Mouse (Mus musculus): ENCODE data around the gene Vwa5b2. TPM values are rescaled to one million over a fixed set of nuclear protein-coding genes. Genes with fewer than 3 reads are reported as not detected.

Vwa5b2 gene
- polyA plus RNA-seq, 1 experiment, result 1.2 TPM

GRCm38 (mm10) chr16:20619541-20620398 lies 30.5 kb downstream of the Vwa5b2 start:
- peak overlapping the region; percentile 94; the same call in 1 of the 2 replicates for H3K9ac ChIP-seq (ENCODE audit: low read depth, poor library complexity, severe bottlenecking)

GRCm38 (mm10) chr16:20620399-20620735 lies 31.1 kb downstream of the Vwa5b2 start:
- no peak overlapping the region for H3K27ac ChIP-seq (ENCODE audit: insufficient read depth, low read length)

More at GRCm38 (mm10) chr16:20619541-20620398, 30.5 kb downstream of the Vwa5b2 start:
- Histone ChIP-seq H3K27ac (ENCODE audit: insufficient read depth, low read length) (no peak overlapping the region), H3K4me1 (ENCODE audit: control insufficient read depth, insufficient read depth, low read length) (no peaks in the 10 kb centered on the region), H3K9me3 (replicated peaks; ENCODE audit: control insufficient read depth, insufficient read depth, low read length, poor library complexity, severe bottlenecking) (no peaks in the 10 kb centered on the region), H3K27me3 (ENCODE audit: control insufficient read depth, insufficient read depth, low read length, poor library complexity, severe bottlenecking) (no peaks in the 10 kb centered on the region), H3K4me3 (ENCODE audit: low read depth, low read length) (peak overlapping the region; percentile 55), H3K36me3 (ENCODE audit: control insufficient read depth, insufficient read depth, low read length, poor library complexity, severe bottlenecking) (no peaks in the 10 kb centered on the region)
- no peak for TF ChIP-seq POLR2A (IDR thresholded peaks at IDR 0.05; ENCODE audit: insufficient read depth, low read length)
- no peak for TF ChIP-seq CTCF (IDR thresholded peaks at IDR 0.05; ENCODE audit: low read depth, low read length)
- no peak for TF ChIP-seq EP300 (IDR thresholded peaks at IDR 0.05; ENCODE audit: insufficient read depth, low read depth, low read length)

GRCm38 (mm10) chr16:20620751-20621190 lies 31.5 kb downstream of the Vwa5b2 start:
- H3K27ac ChIP-seq (ENCODE audit: insufficient read depth, low read length), result no peak overlapping the region

More at GRCm38 (mm10) chr16:20620399-20620735, 31.1 kb downstream of the Vwa5b2 start:
- TF ChIP-seq EP300 (IDR thresholded peaks at IDR 0.05; ENCODE audit: insufficient read depth, low read depth, low read length) (no peak), CTCF (IDR thresholded peaks at IDR 0.05; ENCODE audit: low read depth, low read length) (no peak), POLR2A (IDR thresholded peaks at IDR 0.05; ENCODE audit: insufficient read depth, low read length) (no peak)
- H3K27me3 ChIP-seq (ENCODE audit: control insufficient read depth, insufficient read depth, low read length, poor library complexity, severe bottlenecking), result no peaks in the 10 kb centered on the region
- H3K9me3 ChIP-seq (replicated peaks; ENCODE audit: control insufficient read depth, insufficient read depth, low read length, poor library complexity, severe bottlenecking), result no peaks in the 10 kb centered on the region
- H3K36me3 ChIP-seq (ENCODE audit: control insufficient read depth, insufficient read depth, low read length, poor library complexity, severe bottlenecking), result no peaks in the 10 kb centered on the region
- H3K4me3 ChIP-seq (ENCODE audit: low read depth, low read length), result peak overlapping the region; percentile 55
- H3K9ac ChIP-seq (ENCODE audit: low read depth, poor library complexity, severe bottlenecking), result peak overlapping the region; percentile 94; the same call in 1 of the 2 replicates
- no peaks in the 10 kb centered on the region for H3K4me1 ChIP-seq (ENCODE audit: control insufficient read depth, insufficient read depth, low read length)

GRCm38 (mm10) chr16:20621191-20621990 lies 32.1 kb downstream of the Vwa5b2 start, which contains the start of gene Camk2n2:
Camk2n2 (minus strand) TSS chr16:20621287.
- no peaks in the 10 kb centered on the region for H3K36me3 ChIP-seq (ENCODE audit: control insufficient read depth, insufficient read depth, low read length, poor library complexity, severe bottlenecking)
- H3K9ac ChIP-seq (ENCODE audit: low read depth, poor library complexity, severe bottlenecking), result peak within 1 kb of the TSS; percentile 94
- H3K27ac ChIP-seq (ENCODE audit: insufficient read depth, low read length), result no peak within 1 kb of the TSS
- peak within 1 kb of the TSS; percentile 70 for H3K4me3 ChIP-seq (ENCODE audit: low read depth, low read length)
- no peaks in the 10 kb centered on the region for H3K4me1 ChIP-seq (ENCODE audit: control insufficient read depth, insufficient read depth, low read length)
- no peaks in the 10 kb centered on the region for H3K9me3 ChIP-seq (replicated peaks; ENCODE audit: control insufficient read depth, insufficient read depth, low read length, poor library complexity, severe bottlenecking)
- TF ChIP-seq CTCF (IDR thresholded peaks at IDR 0.05; ENCODE audit: low read depth, low read length) (no peak), EP300 (IDR thresholded peaks at IDR 0.05; ENCODE audit: insufficient read depth, low read depth, low read length) (no peak), POLR2A (IDR thresholded peaks at IDR 0.05; ENCODE audit: insufficient read depth, low read length) (no peak)
- H3K27me3 ChIP-seq (ENCODE audit: control insufficient read depth, insufficient read depth, low read length, poor library complexity, severe bottlenecking), result no peaks in the 10 kb centered on the region

More at GRCm38 (mm10) chr16:20620751-20621190, 31.5 kb downstream of the Vwa5b2 start:
- Histone ChIP-seq H3K9ac (ENCODE audit: low read depth, poor library complexity, severe bottlenecking) (peak overlapping the region; percentile 94), H3K9me3 (replicated peaks; ENCODE audit: control insufficient read depth, insufficient read depth, low read length, poor library complexity, severe bottlenecking) (no peaks in the 10 kb centered on the region), H3K4me1 (ENCODE audit: control insufficient read depth, insufficient read depth, low read length) (no peaks in the 10 kb centered on the region), H3K4me3 (ENCODE audit: low read depth, low read length) (peak overlapping the region; percentile 55), H3K36me3 (ENCODE audit: control insufficient read depth, insufficient read depth, low read length, poor library complexity, severe bottlenecking) (no peaks in the 10 kb centered on the region), H3K27me3 (ENCODE audit: control insufficient read depth, insufficient read depth, low read length, poor library complexity, severe bottlenecking) (no peaks in the 10 kb centered on the region)
- TF ChIP-seq POLR2A (IDR thresholded peaks at IDR 0.05; ENCODE audit: insufficient read depth, low read length) (no peak), EP300 (IDR thresholded peaks at IDR 0.05; ENCODE audit: insufficient read depth, low read depth, low read length) (no peak), CTCF (IDR thresholded peaks at IDR 0.05; ENCODE audit: low read depth, low read length) (no peak)

- peak overlapping the region; percentile 70 for H3K4me3 ChIP-seq (ENCODE audit: low read depth, low read length)
- H3K27ac ChIP-seq (ENCODE audit: insufficient read depth, low read length), result no peak overlapping the region
- H3K36me3 ChIP-seq (ENCODE audit: control insufficient read depth, insufficient read depth, low read length, poor library complexity, severe bottlenecking), result no peaks in the 10 kb centered on the region
- no peaks in the 10 kb centered on the region for H3K9me3 ChIP-seq (replicated peaks; ENCODE audit: control insufficient read depth, insufficient read depth, low read length, poor library complexity, severe bottlenecking)
- no peak for TF ChIP-seq EP300 (IDR thresholded peaks at IDR 0.05; ENCODE audit: insufficient read depth, low read depth, low read length)
- TF ChIP-seq CTCF (IDR thresholded peaks at IDR 0.05; ENCODE audit: low read depth, low read length), result no peak
- TF ChIP-seq POLR2A (IDR thresholded peaks at IDR 0.05; ENCODE audit: insufficient read depth, low read length), result no peak
- H3K4me1 ChIP-seq (ENCODE audit: control insufficient read depth, insufficient read depth, low read length), result no peaks in the 10 kb centered on the region
- no peaks in the 10 kb centered on the region for H3K27me3 ChIP-seq (ENCODE audit: control insufficient read depth, insufficient read depth, low read length, poor library complexity, severe bottlenecking)
- H3K9ac ChIP-seq (ENCODE audit: low read depth, poor library complexity, severe bottlenecking), result peak overlapping the region; percentile 94
Measured at GRCm38 (mm10) chr16:20621991-20622685, 32.9 kb downstream of the Vwa5b2 start.
